Mouse (Mus musculus) kidney, adult 18-20 months (tissue): ENCODE results near the gene Rnf130.

Experiments
- DNase-seq: peaks from one replicate; pipeline ENCODE4 v3.0.0; 2021

Gene Rnf130

GRCm38 (mm10) chr11:50024833-50025720 is at the start of gene Rnf130:
Gene Rnf130, plus strand, starts transcription at chr11:50025346.
- peak; percentile 98 for DNase-seq

GRCm38 (mm10) chr11:49977963-49978568 is 47.1 kb upstream of the Rnf130 start:
- no peak for DNase-seq

GRCm38 (mm10) chr11:49978935-49979334 is 46.2 kb upstream of the Rnf130 start:
- no peak for DNase-seq

GRCm38 (mm10) chr11:49980681-49981235 is 44.4 kb upstream of the Rnf130 start:
- no peak for DNase-seq

GRCm38 (mm10) chr11:49981321-49981963 is 43.7 kb upstream of the Rnf130 start:
- DNase-seq: no peak

- no peak for DNase-seq
Observed at GRCm38 (mm10) chr11:49982094-49982493, 43.1 kb upstream of the Rnf130 start.

- DNase-seq: no peak
Observed at GRCm38 (mm10) chr11:49982881-49983280, 42.3 kb upstream of the Rnf130 start.

- DNase-seq: no peak
Observed at GRCm38 (mm10) chr11:49983875-49984552, 41.1 kb upstream of the Rnf130 start.

GRCm38 (mm10) chr11:49985009-49985408 is 40.1 kb upstream of the Rnf130 start:
- no peak for DNase-seq

GRCm38 (mm10) chr11:49986277-49987036 is 38.7 kb upstream of the Rnf130 start:
- peak; percentile 68 for DNase-seq

- DNase-seq: no peak
Observed at GRCm38 (mm10) chr11:49994536-49994935, 30.6 kb upstream of the Rnf130 start.

- peak; percentile 22 for DNase-seq
Observed at GRCm38 (mm10) chr11:49996398-49996797, 28.7 kb upstream of the Rnf130 start.

GRCm38 (mm10) chr11:49997321-49997720 is 27.8 kb upstream of the Rnf130 start:
- peak; percentile 73 for DNase-seq

GRCm38 (mm10) chr11:50002853-50003252 is 22.3 kb upstream of the Rnf130 start:
- DNase-seq: no peak

- DNase-seq: no peak
Observed at GRCm38 (mm10) chr11:50007776-50008175, 17.4 kb upstream of the Rnf130 start.

- DNase-seq: no peak
Observed at GRCm38 (mm10) chr11:50008231-50008630, 16.9 kb upstream of the Rnf130 start.

- DNase-seq: no peak
Observed at GRCm38 (mm10) chr11:50013016-50013415, 12.1 kb upstream of the Rnf130 start.

- DNase-seq: no peak
Observed at GRCm38 (mm10) chr11:50016503-50016902, 8.6 kb upstream of the Rnf130 start.

- no peak for DNase-seq
Observed at GRCm38 (mm10) chr11:50017511-50017910, 7.6 kb upstream of the Rnf130 start.

GRCm38 (mm10) chr11:50018848-50019247 is 6.3 kb upstream of the Rnf130 start:
- DNase-seq: no peak

- DNase-seq: peak; percentile 33
Observed at GRCm38 (mm10) chr11:50022085-50022484, 3.1 kb upstream of the Rnf130 start.

- no peak for DNase-seq
Observed at GRCm38 (mm10) chr11:50024445-50024832, 707 bp upstream of the Rnf130 start.
